Mouse (Mus musculus): ENCODE measurements around the gene Ttc14.

GRCm38 (mm10) chr3:33850856-33851255 is 51.2 kb downstream of the Ttc14 start:
- TF ChIP-seq POLR2A (IDR thresholded peaks at IDR 0.05; ENCODE audit: insufficient read depth, low read length) (no peak), CTCF (IDR thresholded peaks at IDR 0.05; ENCODE audit: low read depth, low read length) (no peak), EP300 (IDR thresholded peaks at IDR 0.05; ENCODE audit: insufficient read depth, low read depth, low read length) (no peak)

Data from ES-Bruce4 (cell line).